Mouse (Mus musculus) midbrain, postnatal 0 days (tissue): ENCODE measurements around the gene Cxcl16. TPM values are rescaled to one million over a fixed set of nuclear protein-coding genes. Genes with fewer than 3 reads are reported as not detected.
A peak's percentile ranks its signal among the peaks of the same experiment; 100 is the strongest.
"Not testable (repeated sequence)": the region's sequence is repeated elsewhere in the genome, so short reads cannot be mapped to it uniquely, and the experiment has no call there.

Source experiments
- ATAC-seq: fragments of 200-750 bp; cut with Nextera tagmentation; 2 replicates; pipeline ENCODE4 v1.8.0; 2017; ENCODE audit warnings: moderate number of reproducible peaks, mild to moderate bottlenecking, moderate TSS enrichment, moderate library complexity; ENCODE audit not compliant: low FRiP score
- DNase-seq: peaks from one replicate; pipeline ENCODE4 v3.0.0-alpha.2; 2015; ENCODE audit warnings: low spot score
- H3K27ac ChIP-seq: fragments of 300-500 bp; sonication (generic); 2 replicates; pipeline ENCODE4 v1.5.1; 2014; ENCODE audit warnings: low read depth, mild to moderate bottlenecking, low read length, mixed read lengths
- H3K27me3 ChIP-seq: fragments of 300-500 bp; sonication (generic); 2 replicates; pipeline ENCODE4 v1.6.1; 2014; ENCODE audit warnings: low read length, control low read depth, mixed read lengths; ENCODE audit not compliant: insufficient read depth
- H3K36me3 ChIP-seq: fragments of 300-500 bp; sonication (generic); 2 replicates; pipeline ENCODE4 v1.6.1; 2014; ENCODE audit warnings: low read length, control low read depth, mixed read lengths; ENCODE audit not compliant: insufficient read depth
- H3K4me1 ChIP-seq: fragments of 300-500 bp; sonication (generic); 2 replicates; pipeline ENCODE4 v1.6.1; 2014; ENCODE audit warnings: mild to moderate bottlenecking, control low read depth, antibody characterized with exemption, low read length, mixed read lengths; ENCODE audit not compliant: insufficient read depth
- H3K4me2 ChIP-seq: fragments of 300-500 bp; sonication (generic); 2 replicates; pipeline ENCODE4 v1.6.1; 2014; ENCODE audit warnings: low read depth, mild to moderate bottlenecking, low read length, mixed read lengths; ENCODE audit not compliant: poor library complexity, severe bottlenecking
- H3K4me3 ChIP-seq: fragments of 300-500 bp; sonication (generic); 2 replicates; pipeline ENCODE4 v1.5.1; 2014; ENCODE audit warnings: low read depth, mild to moderate bottlenecking, low read length, moderate library complexity
- H3K9ac ChIP-seq: fragments of 300-500 bp; sonication (generic); replicated peaks from 2 replicates; pipeline ENCODE4 v1.6.1; 2014; ENCODE audit warnings: mild to moderate bottlenecking, low read length, moderate library complexity, mixed read lengths; ENCODE audit not compliant: poor library complexity, severe bottlenecking
- H3K9me3 ChIP-seq: fragments of 300-500 bp; sonication (generic); 2 replicates; pipeline ENCODE4 v1.6.1; 2016; ENCODE audit warnings: low read length, control low read depth
- CTCF ChIP-seq: IDR thresholded peaks from 2 replicates; pipeline ENCODE4 v1.5.1; 2016; ENCODE audit warnings: antibody characterized with exemption, mild to moderate bottlenecking
- WGBS: fragments of 180-500 bp; shearing (Covaris S2); extraction: QIAGEN DNeasy Blood & Tissue Kit; methylation state at CpG from one replicate; pipeline ENCODE4 v1.1.7; 2014; 5-methylcytosine and 5-hydroxymethylcytosine counted together
- polyA plus RNA-seq: library from polyadenylated mRNA; unstranded; fragments of >200 nt; fragmentation: Nextera tagmentation; extraction: Ambion mirVana; gene quantifications from 2 replicates; pipeline ENCODE4 v1.2.1, GENCODE M21; 2015
- total RNA-seq: library from RNA; depleted of rRNA; stranded (reverse); fragments of >200 nt; gene quantifications from 2 replicates; pipeline ENCODE4 v1.2.3, GENCODE M21; 2014

Gene Cxcl16
- total and polyA plus RNA-seq, 2 experiments from 2014 or later = 1.9 to 3.1 TPM

DNA sequence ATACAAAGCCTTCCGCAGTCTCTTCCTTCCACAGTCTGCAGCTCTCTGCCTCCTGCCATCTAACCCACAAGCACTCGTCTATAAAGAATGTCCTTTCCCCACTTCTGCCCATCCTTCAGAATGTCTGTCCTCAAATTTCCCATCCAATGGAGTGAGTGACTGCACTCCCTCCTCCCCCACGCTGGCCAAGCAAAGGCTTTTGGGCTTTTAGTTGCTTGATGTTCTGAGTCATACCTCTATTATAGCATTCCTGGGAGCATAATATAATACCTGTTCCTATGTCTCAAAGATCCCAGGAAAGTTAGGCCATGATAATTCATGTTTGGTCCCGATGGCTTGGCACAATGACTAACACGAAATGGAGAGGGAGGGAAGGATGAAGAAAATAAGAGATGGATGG lies 28.2 kb downstream of the Cxcl16 start:
- 20% methylated on average over 5 of the region's 5 CpGs for WGBS
- no peak overlapping the region for H3K9ac ChIP-seq
- DNase-seq (no peak), ATAC-seq (no peak)
- H3K27ac ChIP-seq = peak overlapping the region; percentile 79
- H3K27me3 ChIP-seq = no peaks in the 10 kb centered on the region
- H3K36me3 ChIP-seq = peaks cover 7% of the 10 kb centered on the region
- H3K4me2 ChIP-seq = peak overlapping the region; percentile 78
- no peak for TF ChIP-seq CTCF
- H3K4me3 ChIP-seq = peak overlapping the region; percentile 70; the same call in 1 of the 2 replicates
- no peaks in the 10 kb centered on the region for H3K9me3 ChIP-seq
- peaks cover 8% of the 10 kb centered on the region for H3K4me1 ChIP-seq

DNA sequence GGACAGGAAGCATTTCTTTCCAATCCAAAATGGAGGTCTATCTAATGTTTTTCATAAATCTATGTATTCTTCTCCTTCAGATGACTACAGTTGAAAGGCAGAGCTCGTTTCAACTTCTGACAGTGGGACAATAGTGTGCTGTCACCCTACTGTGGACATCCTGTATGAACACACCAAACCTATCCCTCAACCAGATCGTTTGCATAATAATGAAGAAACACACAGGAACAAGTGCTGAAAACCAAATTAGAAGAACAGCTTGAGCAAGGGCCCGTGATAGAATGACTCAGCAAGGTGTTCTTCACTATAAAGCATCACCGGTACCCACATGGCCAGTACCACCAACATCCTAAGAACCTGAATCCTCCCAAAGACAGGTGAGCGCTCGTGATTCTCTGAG lies 33.2 kb downstream of the Cxcl16 start:
- H3K9ac ChIP-seq, H3K9me3 ChIP-seq, H3K4me2 ChIP-seq, H3K27me3 ChIP-seq, ATAC-seq, H3K4me1 ChIP-seq, DNase-seq, H3K4me3 ChIP-seq, H3K27ac ChIP-seq, H3K36me3 ChIP-seq: not testable (repeated sequence)
- 72% methylated on average over 6 of the region's 6 CpGs for WGBS

DNA sequence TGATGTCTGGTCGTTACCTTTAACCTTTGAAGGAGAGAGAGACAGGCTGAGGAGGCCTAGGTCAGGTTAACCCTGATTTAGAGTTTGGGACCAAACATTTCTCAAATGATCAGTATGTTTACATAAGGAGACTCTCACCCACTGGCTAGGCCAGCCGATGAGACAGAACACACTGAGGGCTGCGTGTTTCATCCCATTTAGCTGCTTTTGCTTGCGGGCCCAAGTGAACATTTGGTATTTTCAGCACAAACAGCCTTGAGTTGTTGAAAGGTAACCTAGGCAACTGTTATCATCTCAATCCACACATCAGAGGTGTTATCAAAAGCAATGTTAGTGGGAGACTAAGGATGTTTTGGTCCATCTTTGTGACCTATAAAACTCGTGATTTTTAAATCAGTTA lies 40.3 kb downstream of the Cxcl16 start:
- Histone ChIP-seq H3K9ac (no peak overlapping the region), H3K27me3 (no peaks in the 10 kb centered on the region), H3K4me3 (no peak overlapping the region), H3K27ac (no peak overlapping the region), H3K36me3 (no peaks in the 10 kb centered on the region), H3K4me2 (no peak overlapping the region), H3K4me1 (no peaks in the 10 kb centered on the region), H3K9me3 (no peaks in the 10 kb centered on the region)
- ATAC-seq (no peak), DNase-seq (no peak)
- no peak for TF ChIP-seq CTCF
- WGBS = 75% methylated on average over 5 of the region's 5 CpGs

DNA sequence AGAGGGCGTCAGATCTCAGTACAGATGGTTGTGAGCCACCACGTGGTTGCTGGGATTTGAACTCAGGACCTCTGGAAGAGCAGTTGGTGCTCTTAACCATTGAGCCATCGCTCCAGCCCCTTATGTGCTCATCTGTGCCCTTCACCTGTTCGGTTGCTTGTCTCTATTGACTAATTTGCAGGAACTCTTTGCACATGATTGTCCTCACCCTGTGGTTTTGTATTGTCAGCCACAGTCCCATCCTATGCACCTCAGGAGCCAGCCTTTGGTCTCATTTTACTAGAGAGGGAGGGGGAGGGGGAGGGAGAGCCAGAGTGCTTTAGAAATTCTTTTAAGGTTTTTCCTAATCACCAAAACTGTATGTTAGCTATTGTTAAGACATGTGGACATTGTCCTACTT lies 41.6 kb downstream of the Cxcl16 start:
- Histone ChIP-seq H3K27ac (no peak overlapping the region), H3K27me3 (no peaks in the 10 kb centered on the region), H3K9me3 (no peaks in the 10 kb centered on the region), H3K4me2 (no peak overlapping the region), H3K9ac (no peak overlapping the region), H3K4me3 (no peak overlapping the region), H3K36me3 (no peaks in the 10 kb centered on the region), H3K4me1 (no peaks in the 10 kb centered on the region)
- 73% methylated on average over 4 of the region's 4 CpGs for WGBS
- DNase-seq (no peak), ATAC-seq (no peak)
- TF ChIP-seq CTCF = no peak

DNA sequence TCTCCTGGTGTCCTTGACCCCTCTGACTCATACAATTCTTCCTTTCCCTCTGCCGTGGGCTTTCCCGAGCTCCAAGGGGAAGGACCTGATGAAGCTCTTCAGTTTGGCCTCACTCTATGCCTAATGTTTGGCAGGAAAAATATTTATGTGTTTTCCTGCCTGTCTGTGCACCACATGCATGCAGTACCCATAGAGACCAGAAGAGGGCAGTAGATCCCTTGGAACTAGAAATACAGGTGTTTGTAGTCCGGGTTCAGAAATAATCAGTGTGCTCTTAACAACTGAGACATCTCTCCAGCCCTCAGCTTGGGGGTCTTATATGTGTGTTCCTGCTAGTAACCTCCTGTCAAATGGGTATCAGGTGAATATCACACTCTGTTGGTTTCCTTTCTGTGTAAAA lies 45.8 kb downstream of the Cxcl16 start:
- Histone ChIP-seq H3K9me3 (no peaks in the 10 kb centered on the region), H3K4me2 (no peak overlapping the region), H3K4me3 (no peak overlapping the region), H3K27me3 (no peaks in the 10 kb centered on the region), H3K4me1 (peaks cover under 1% of the 10 kb centered on the region; the same call in 1 of the 2 replicates), H3K27ac (no peak overlapping the region), H3K36me3 (no peaks in the 10 kb centered on the region), H3K9ac (no peak overlapping the region)
- peak; percentile 98 for TF ChIP-seq CTCF
- 14% methylated on average over 3 of the region's 3 CpGs for WGBS
- no peak for ATAC-seq
- DNase-seq = peak; percentile 82

DNA sequence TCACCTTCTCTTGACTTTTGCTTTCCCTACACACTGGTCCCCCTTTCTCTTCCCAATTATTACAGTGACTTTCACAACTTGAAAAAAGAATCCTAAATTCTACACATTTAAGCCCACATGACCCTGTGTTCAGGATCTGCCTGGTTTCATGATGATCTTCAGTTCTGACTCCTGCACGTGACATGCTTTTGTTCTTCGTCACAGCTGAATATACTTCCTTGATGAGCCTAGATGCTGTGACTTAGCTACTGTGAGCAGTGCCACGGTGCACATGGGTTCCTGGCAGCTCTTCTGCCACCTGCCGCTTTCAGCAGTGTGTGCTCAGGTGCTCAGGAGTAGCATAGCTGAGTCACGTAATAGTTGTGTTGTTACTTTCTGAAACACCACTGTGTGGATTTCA lies 47.2 kb downstream of the Cxcl16 start:
- Histone ChIP-seq H3K9me3 (no peaks in the 10 kb centered on the region), H3K9ac (no peak overlapping the region), H3K4me1 (peaks cover 9% of the 10 kb centered on the region; the same call in 1 of the 2 replicates), H3K27me3 (no peaks in the 10 kb centered on the region), H3K4me2 (no peak overlapping the region), H3K36me3 (no peaks in the 10 kb centered on the region), H3K4me3 (no peak overlapping the region), H3K27ac (no peak overlapping the region)
- WGBS = 75% methylated on average over 5 of the region's 5 CpGs
- DNase-seq (no peak), ATAC-seq (no peak)
- no peak for TF ChIP-seq CTCF
